Mouse (Mus musculus) lung, postnatal 10 days (tissue): ENCODE results near the gene Npas2.

ENCODE experiments used
- DNase-seq: peaks from one replicate; pipeline ENCODE4 v3.0.0; 2021

Gene Npas2

GRCm38 (mm10) chr1:39192997-39193861, at the start of gene Npas2:
Gene Npas2 (plus strand): TSS chr1:39193731.
- DNase-seq: peak; percentile 41

GRCm38 (mm10) chr1:39156778-39157177, 36.8 kb upstream of the Npas2 start:
- no peak for DNase-seq

- DNase-seq: no peak
Observed at GRCm38 (mm10) chr1:39160167-39160566, 33.4 kb upstream of the Npas2 start.

- DNase-seq: no peak
Observed at GRCm38 (mm10) chr1:39163077-39163476, 30.5 kb upstream of the Npas2 start.

- no peak for DNase-seq
Observed at GRCm38 (mm10) chr1:39176690-39177089, 16.8 kb upstream of the Npas2 start.

- no peak for DNase-seq
Observed at GRCm38 (mm10) chr1:39177211-39177610, 16.3 kb upstream of the Npas2 start.

GRCm38 (mm10) chr1:39179806-39180205, 13.7 kb upstream of the Npas2 start:
- DNase-seq: no peak

- no peak for DNase-seq
Observed at GRCm38 (mm10) chr1:39180517-39180916, 13.0 kb upstream of the Npas2 start.

GRCm38 (mm10) chr1:39181901-39182300, 11.6 kb upstream of the Npas2 start:
- DNase-seq: no peak

GRCm38 (mm10) chr1:39185833-39186232, 7.7 kb upstream of the Npas2 start:
- DNase-seq: no peak

GRCm38 (mm10) chr1:39186711-39187437, 6.7 kb upstream of the Npas2 start:
- peak; percentile 84 for DNase-seq

- DNase-seq: peak; percentile 13
Observed at GRCm38 (mm10) chr1:39191122-39191521, 2.4 kb upstream of the Npas2 start.

- DNase-seq: peak; percentile 92
Observed at GRCm38 (mm10) chr1:39192460-39192996, 1.0 kb upstream of the Npas2 start.

- peak; percentile 42 for DNase-seq
Observed at GRCm38 (mm10) chr1:39193862-39194675, 538 bp downstream of the Npas2 start.

- no peak for DNase-seq
Observed at GRCm38 (mm10) chr1:39194959-39195358, 1.4 kb downstream of the Npas2 start.

- no peak for DNase-seq
Observed at GRCm38 (mm10) chr1:39196126-39196525, 2.6 kb downstream of the Npas2 start.

- peak; percentile 64 for DNase-seq
Observed at GRCm38 (mm10) chr1:39196676-39197375, 3.3 kb downstream of the Npas2 start.

GRCm38 (mm10) chr1:39205021-39205420, 11.5 kb downstream of the Npas2 start:
- DNase-seq: no peak

GRCm38 (mm10) chr1:39205697-39206096, 12.2 kb downstream of the Npas2 start:
- no peak for DNase-seq

GRCm38 (mm10) chr1:39206942-39207341, 13.4 kb downstream of the Npas2 start:
- DNase-seq: peak; percentile 25

- no peak for DNase-seq
Observed at GRCm38 (mm10) chr1:39210928-39211327, 17.4 kb downstream of the Npas2 start.

- no peak for DNase-seq
Observed at GRCm38 (mm10) chr1:39212982-39213381, 19.5 kb downstream of the Npas2 start.
